8 mouse cellular contexts compared by ENCODE assay signal in the genomic region with DNA sequence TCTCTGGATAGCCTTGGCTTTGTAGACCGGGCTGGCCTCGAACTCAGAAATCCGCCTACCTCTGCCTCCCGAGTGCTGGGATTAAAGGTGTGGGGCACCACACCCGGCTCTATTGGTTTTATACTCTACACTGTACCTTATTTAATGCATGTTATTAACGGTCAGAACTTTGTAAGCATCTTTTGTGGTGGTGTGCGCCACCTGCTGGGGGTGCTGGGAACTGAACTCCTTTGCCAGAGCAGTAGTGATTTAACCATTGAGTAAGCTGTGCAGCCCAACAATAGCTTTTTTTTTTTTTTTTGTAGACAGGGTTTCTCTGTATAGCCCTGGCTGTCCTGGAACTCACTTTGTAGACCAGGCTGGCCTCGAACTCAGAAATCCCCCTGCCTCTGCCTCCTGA. TPM values are rescaled to one million over a fixed set of nuclear protein-coding genes. Genes with fewer than 3 reads are reported as not detected.
A peak's percentile ranks its signal among the peaks of the same experiment; 100 is the strongest.
DNase-seq lines count a peak whose midpoint lies in the region; ATAC-seq and TF ChIP-seq lines count a peak whose summit lies in the region.
"Not testable (repeated sequence)": the region's sequence is repeated elsewhere in the genome, so short reads cannot be mapped to it uniquely, and the experiment has no call there.

No protein-coding gene starts in this region.

- H3K4me3 ChIP-seq in cerebellum, adult 2 months (replicated peaks; ENCODE audit: insufficient read depth, low read depth, low read length): not testable (repeated sequence)

- TF ChIP-seq CTCF in cerebellum, adult 2 months (IDR thresholded peaks at IDR 0.05; ENCODE audit: borderline replicate concordance, insufficient read depth, low read depth, low read length): peak; percentile 81

- peak; percentile 75 to 79 for ATAC-seq in hematopoietic stem cell, adult 5-6 weeks (replicated peaks in 1 of 2; ENCODE audit: insufficient read depth in 1 of 2, low FRiP score in 2 of 2, low TSS enrichment in 1 of 2, low read depth in 1 of 2, poor library complexity in 2 of 2, severe bottlenecking in 2 of 2)

- H3K4me1 ChIP-seq in cerebellum, adult 2 months (ENCODE audit: control insufficient read depth, insufficient read depth, low read length): not testable (repeated sequence)

- not testable (repeated sequence) for TF ChIP-seq POLR2A in cerebellum, adult 2 months (IDR thresholded peaks at IDR 0.05; ENCODE audit: borderline replicate concordance, insufficient read depth, low read length)

- H3K27me3 ChIP-seq in cerebellum, adult 2 months (ENCODE audit: control insufficient read depth, insufficient read depth, low read length): not testable (repeated sequence)

- WGBS in cerebellum, adult 2 months: 33% methylated on average over 8 of the region's 8 CpGs

- H3K27ac ChIP-seq in cerebellum, adult 2 months (ENCODE audit: insufficient read depth, low read length): not testable (repeated sequence)

- DNase-seq in MN1 (ENCODE audit: low spot score): peak; percentile 89
- DNase-seq in cerebellum, adult 2 months: peak; percentile 57 to 74
- peak; percentile 73 for DNase-seq in forelimb bud, embryonic 11.5 days (ENCODE audit: low read depth, low spot score)
- DNase-seq in layer of hippocampus, postnatal 14 days (ENCODE audit: low spot score in 2 of 2): peak; percentile 70 to 81
- peak; percentile 85 for DNase-seq in lung, postnatal 14 days
- DNase-seq in retina, postnatal 7 days (ENCODE audit: low read depth, low spot score): peak; percentile 50
- DNase-seq in thymus, postnatal 4 days: peak; percentile 87

RNA-seq across cellular contexts. Expression of gene Ddx46, which starts 5.7 kb away (rescaled TPM):
- polyA plus RNA-seq in cerebellum, adult 2 months (2012; rRNA removed): 55.3 and 58.6 TPM in 2 replicates
- total RNA-seq in hematopoietic stem cell, adult 5-6 weeks (2017): 109 and 122 TPM in 2 replicates
- 10 to 100 TPM; 46.0 to 50.8 TPM for total RNA-seq in layer of hippocampus, postnatal 14 days (2021)

RNA-seq across cellular contexts. Expression of gene Caml, which starts 17.7 kb away (rescaled TPM):
- polyA plus RNA-seq in cerebellum, adult 2 months (2012; rRNA removed): 63.9 and 64.3 TPM in 2 replicates
- 56.5 and 58.0 TPM in 2 replicates for total RNA-seq in hematopoietic stem cell, adult 5-6 weeks (2017)
- total RNA-seq in layer of hippocampus, postnatal 14 days (2021): 10 to 100 TPM; 48.7 TPM

RNA-seq across cellular contexts. Expression of gene B4galt7, which starts 40.8 kb away (rescaled TPM):
- polyA plus RNA-seq in cerebellum, adult 2 months (2012; rRNA removed): 27.9 and 32.0 TPM in 2 replicates
- 7.6 and 8.3 TPM in 2 replicates for total RNA-seq in hematopoietic stem cell, adult 5-6 weeks (2017)
- 10 to 100 TPM; 22.5 to 22.8 TPM for total RNA-seq in layer of hippocampus, postnatal 14 days (2021)

RNA-seq across cellular contexts. Expression of gene B230219D22Rik, which starts 52.4 kb away (rescaled TPM):
- 63.4 and 72.9 TPM in 2 replicates for polyA plus RNA-seq in cerebellum, adult 2 months (2012; rRNA removed)
- total RNA-seq in hematopoietic stem cell, adult 5-6 weeks (2017): 42.1 and 47.4 TPM in 2 replicates
- 10 to 100 TPM; 79.5 to 82.6 TPM for total RNA-seq in layer of hippocampus, postnatal 14 days (2021)
